Mouse (Mus musculus): ENCODE measurements at regions not wholly inside any gene's neighbourhood (a gene's known extent, or its start where the extent isn't known, plus 50 kb on each side); places are given as distances from the start of the nearest gene placed in this dataset.

DNA sequence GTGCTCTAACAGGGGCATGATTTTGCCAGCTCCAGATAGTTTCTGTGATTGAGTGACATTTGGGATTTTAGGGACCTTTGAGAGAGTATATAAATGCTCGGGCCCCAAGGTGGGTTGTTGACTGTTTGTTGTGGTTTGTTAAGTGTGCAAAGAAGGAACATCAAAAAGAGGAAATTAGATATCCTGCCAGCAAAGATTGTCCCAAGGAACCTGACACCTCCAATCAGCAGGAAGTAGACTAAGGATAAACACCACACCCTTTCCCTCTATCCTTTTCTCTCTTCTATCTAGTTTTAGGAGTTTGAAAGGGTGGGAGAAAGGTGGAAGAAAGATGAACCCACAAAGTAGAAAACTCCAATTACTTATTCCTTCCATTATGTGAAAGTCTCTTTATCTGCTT is 103.9 kb upstream of the P2ry1 start:
- TF ChIP-seq POLR2A (IDR thresholded peaks at IDR 0.05; ENCODE audit: insufficient read depth, low read length) (no peak), EP300 (IDR thresholded peaks at IDR 0.05; ENCODE audit: insufficient read depth, low read depth, low read length) (no peak), CTCF (IDR thresholded peaks at IDR 0.05; ENCODE audit: low read depth, low read length) (no peak)
